Mouse (Mus musculus): ENCODE measurements at regions not wholly inside any gene's neighbourhood (a gene's known extent, or its start where the extent isn't known, plus 50 kb on each side); places are given as distances from the start of the nearest gene placed in this dataset.

DNA sequence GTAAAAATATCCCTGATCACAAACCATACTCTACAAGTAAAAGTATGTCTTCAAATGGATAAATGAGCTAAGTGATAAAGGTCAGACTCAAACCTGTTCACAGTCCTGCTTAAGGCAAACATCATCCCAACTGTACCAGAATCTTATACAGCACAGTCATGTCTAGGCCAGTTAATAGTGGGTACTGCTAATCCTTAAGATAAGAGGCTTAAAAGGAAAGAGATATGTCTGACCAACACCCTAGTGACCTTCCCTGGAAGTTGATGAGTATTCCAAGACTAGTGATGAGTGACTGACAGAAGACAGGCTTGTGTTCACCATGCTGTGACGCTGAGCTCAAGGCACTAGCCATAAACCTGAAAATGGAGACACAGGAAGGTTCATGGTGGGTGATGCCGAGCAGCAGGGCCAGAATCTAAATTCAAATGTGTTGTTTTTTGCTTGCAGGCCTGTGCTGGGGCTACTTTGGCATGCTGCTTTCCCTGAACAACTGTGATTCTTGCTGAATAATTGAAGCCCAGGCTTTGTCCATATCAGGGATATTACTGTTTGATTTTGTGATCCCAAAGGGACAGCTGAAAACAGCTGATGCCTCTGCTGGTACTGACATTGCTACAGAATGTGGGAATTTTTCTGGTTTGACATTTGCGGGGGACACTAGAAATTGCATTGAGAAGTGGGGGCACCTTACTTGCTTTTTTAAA is 699.9 kb downstream of the 1700064H15Rik start:
- no peak overlapping the region for H3K4me3 ChIP-seq
- no peaks in the 10 kb centered on the region for H3K36me3 ChIP-seq (ENCODE audit: poor library complexity, severe bottlenecking)
- H3K9ac ChIP-seq: no peak overlapping the region
- ATAC-seq: no peak
- H3K4me2 ChIP-seq: no peak overlapping the region
- no peaks in the 10 kb centered on the region for H3K4me1 ChIP-seq
- no peaks in the 10 kb centered on the region for H3K9me3 ChIP-seq (replicated peaks)
- WGBS: 86% methylated on average over 3 of the region's 3 CpGs
- no peak overlapping the region for H3K27ac ChIP-seq
- H3K27me3 ChIP-seq: no peaks in the 10 kb centered on the region

DNA sequence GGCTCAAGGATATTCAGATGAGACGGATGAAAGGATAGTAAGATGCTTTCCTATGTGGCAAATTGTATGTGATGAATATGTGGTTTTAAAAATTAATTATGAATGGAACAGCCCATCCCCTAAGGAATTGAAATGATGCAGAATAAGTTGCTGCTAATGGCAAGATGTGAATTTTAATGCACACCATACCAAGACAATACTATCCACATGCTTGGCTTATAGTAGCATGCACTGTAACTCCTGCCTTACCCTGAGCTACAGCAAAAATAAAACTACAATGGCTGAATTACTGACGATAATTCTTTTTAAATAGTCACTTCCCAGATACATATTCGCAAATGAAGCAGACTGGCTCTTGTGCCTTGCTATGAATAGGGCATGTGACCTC is 699.4 kb downstream of the 1700064H15Rik start:
- Histone ChIP-seq H3K9me3 (replicated peaks) (no peaks in the 10 kb centered on the region), H3K36me3 (ENCODE audit: poor library complexity, severe bottlenecking) (no peaks in the 10 kb centered on the region), H3K27ac (no peak overlapping the region), H3K4me2 (no peak overlapping the region), H3K9ac (no peak overlapping the region), H3K4me3 (no peak overlapping the region), H3K27me3 (no peaks in the 10 kb centered on the region), H3K4me1 (no peaks in the 10 kb centered on the region)
- no peak for ATAC-seq
- WGBS: 83% methylated on average over 3 of the region's 3 CpGs

DNA sequence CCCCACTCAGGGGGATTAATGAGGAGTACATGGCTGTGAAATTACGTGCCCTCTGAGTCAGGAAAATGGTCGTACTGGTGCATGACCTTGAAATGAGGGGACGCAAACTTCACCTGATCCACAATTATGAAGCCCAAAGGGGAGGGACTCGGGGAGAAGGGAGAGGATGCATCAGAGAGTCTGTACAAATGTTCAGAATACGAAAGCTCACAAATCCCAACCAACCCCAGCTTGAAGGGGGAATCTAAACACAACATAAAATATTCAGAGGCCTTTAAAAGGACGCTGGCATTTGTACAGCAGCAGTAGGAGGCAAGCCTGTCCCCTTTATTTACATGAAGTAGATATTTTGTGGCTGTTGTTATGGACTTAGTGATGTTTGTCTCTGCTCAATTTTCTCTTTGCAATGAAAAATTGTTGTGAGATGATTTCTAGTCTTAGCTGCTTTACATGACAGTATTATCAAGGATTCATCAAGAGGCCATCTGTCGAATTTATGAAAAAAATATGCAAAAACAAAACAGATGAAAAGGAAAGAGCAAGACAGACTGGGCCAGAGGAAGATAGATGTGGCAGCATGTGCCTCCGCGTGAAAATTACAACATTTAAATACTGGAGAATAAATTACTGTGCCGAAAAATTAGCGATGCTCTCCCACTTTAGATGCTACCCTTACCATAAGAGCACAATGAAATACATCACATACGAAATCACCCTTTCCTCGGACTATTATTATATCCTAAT is 695.3 kb downstream of the 1700064H15Rik start:
- ATAC-seq: peak; percentile 46; the same call in 1 of the 2 replicates
- H3K4me1 ChIP-seq: no peaks in the 10 kb centered on the region
- no peak overlapping the region for H3K4me3 ChIP-seq
- 60% methylated on average over 13 of the region's 13 CpGs for WGBS
- no peak overlapping the region for H3K9ac ChIP-seq
- H3K27me3 ChIP-seq: no peaks in the 10 kb centered on the region
- H3K9me3 ChIP-seq (replicated peaks): no peaks in the 10 kb centered on the region
- H3K36me3 ChIP-seq (ENCODE audit: poor library complexity, severe bottlenecking): no peaks in the 10 kb centered on the region
- H3K27ac ChIP-seq: peak overlapping the region; percentile 40; the same call in 1 of the 2 replicates
- H3K4me2 ChIP-seq: no peak overlapping the region

DNA sequence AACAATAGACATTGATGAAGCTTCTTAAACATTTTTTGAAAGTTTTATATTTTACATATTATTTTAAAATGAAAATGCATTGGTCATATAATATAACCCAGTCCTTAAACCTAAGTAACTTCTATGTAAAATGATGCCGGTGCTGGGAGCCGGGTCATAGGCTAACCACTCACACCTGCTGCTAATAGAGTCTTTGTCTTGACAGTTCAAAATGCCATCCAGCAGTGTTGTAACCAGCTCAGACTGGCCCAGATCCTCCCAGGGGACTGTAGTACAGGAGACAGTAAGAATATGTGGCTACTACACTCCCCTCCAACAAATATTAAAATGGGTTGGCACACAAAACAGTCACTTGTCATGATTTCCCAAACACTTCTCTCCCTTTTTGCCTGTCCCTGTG is 693.6 kb downstream of the 1700064H15Rik start:
- Histone ChIP-seq H3K27ac (no peak overlapping the region), H3K27me3 (no peaks in the 10 kb centered on the region), H3K4me3 (no peak overlapping the region), H3K9me3 (replicated peaks) (no peaks in the 10 kb centered on the region), H3K9ac (no peak overlapping the region), H3K4me1 (no peaks in the 10 kb centered on the region), H3K36me3 (ENCODE audit: poor library complexity, severe bottlenecking) (no peaks in the 10 kb centered on the region), H3K4me2 (no peak overlapping the region)
- 89% methylated on average over 2 of the region's 2 CpGs for WGBS
- no peak for ATAC-seq

DNA sequence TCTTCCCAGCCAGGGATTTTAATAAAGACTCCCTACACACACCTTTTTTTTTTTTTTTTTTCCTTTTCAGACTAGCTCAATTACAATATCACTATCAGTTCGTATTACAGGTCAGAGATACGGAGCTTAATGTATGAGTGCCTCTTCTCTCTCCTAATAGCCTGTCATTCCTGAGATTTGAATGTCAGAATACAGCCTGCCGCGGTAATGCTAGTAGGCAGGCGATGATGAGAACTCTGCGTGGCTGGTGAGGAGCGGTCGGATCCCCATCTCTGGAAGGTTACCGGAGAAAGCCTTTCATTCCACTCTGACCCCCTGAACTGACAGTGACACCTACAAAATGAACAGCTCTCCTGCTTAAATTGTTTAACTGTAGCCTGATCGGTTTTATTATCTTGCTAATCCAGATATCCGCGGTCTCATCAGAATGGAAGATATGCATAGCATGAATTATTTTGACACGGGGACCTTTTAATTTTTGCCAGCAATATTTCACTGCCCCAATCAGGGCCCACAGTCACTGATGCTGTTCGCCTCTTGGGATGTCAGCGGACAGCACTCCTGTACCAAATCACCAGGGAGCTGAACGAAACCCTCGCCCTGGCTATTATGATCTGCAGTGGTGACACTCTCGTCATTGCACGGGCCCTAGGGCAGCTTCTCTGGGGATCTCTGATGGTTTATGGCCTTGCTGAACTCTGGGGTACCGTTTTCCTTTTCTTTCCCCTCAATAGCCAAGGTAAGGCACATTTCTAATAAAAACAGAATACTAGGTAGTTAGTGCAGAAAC is 690.9 kb downstream of the 1700064H15Rik start:
- WGBS: 83% methylated on average over 20 of the region's 20 CpGs

DNA sequence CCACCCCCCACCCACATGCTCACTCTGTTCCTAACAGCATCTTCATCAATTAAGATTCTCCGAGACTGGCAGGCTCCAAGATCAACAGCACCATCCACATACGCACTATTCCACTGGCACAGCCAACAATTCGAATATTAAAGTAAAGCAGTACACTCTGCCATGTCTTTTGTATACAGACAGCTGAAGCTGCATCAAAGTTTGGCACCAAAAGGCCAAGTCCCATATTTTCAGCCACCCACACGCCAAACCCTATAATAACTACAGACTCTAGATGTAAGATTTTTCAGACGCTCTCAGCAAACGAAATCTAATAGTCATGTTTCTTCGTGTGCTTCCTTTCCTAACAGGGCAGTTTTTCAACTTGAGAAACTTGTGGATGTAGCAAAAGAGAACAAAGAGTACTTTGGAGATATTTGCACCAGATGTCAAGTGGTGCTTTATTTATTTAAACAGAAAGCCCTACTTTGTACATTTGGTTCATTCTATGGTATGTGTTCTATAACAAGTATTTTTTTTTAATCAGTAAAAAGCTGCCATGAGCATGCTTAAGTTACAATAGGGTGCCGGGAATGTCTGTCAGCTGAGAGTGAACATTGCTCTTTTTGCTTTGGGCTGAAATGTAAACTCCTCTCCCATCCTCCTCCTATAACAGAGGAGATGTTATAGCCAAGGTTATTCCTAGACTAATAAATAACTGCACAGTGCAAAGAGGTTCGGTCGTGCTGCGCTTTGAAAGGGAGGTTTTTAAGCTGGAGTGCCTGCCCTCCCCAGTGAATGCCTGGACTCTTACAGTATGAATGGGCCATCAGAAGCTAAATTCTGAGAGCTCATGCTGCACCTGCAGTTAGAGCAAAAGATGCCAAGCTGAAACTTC is 686.9 kb downstream of the 1700064H15Rik start:
- Histone ChIP-seq H3K4me1 (peaks cover 4% of the 10 kb centered on the region; the same call in 1 of the 2 replicates), H3K9ac (no peak overlapping the region), H3K9me3 (replicated peaks) (no peaks in the 10 kb centered on the region), H3K27me3 (no peaks in the 10 kb centered on the region), H3K4me3 (no peak overlapping the region), H3K27ac (no peak overlapping the region), H3K4me2 (no peak overlapping the region), H3K36me3 (ENCODE audit: poor library complexity, severe bottlenecking) (no peaks in the 10 kb centered on the region)
- ATAC-seq: peak; percentile 87; the same call in 1 of the 2 replicates
- whole genome bisulfite sequencing: 77% methylated on average over 11 of the region's 11 CpGs

More for the DNA sequence above, 690.9 kb downstream of the 1700064H15Rik start:
- H3K9ac ChIP-seq: no peak overlapping the region
- no peak overlapping the region for H3K4me2 ChIP-seq
- no peak overlapping the region for H3K4me3 ChIP-seq
- H3K27ac ChIP-seq: no peak overlapping the region
- no peak; the same call in 1 of the 2 replicates for ATAC-seq
- H3K36me3 ChIP-seq (ENCODE audit: poor library complexity, severe bottlenecking): no peaks in the 10 kb centered on the region
- H3K9me3 ChIP-seq (replicated peaks): no peaks in the 10 kb centered on the region
- H3K4me1 ChIP-seq: peaks cover 4% of the 10 kb centered on the region; the same call in 1 of the 2 replicates
- H3K27me3 ChIP-seq: no peaks in the 10 kb centered on the region

DNA sequence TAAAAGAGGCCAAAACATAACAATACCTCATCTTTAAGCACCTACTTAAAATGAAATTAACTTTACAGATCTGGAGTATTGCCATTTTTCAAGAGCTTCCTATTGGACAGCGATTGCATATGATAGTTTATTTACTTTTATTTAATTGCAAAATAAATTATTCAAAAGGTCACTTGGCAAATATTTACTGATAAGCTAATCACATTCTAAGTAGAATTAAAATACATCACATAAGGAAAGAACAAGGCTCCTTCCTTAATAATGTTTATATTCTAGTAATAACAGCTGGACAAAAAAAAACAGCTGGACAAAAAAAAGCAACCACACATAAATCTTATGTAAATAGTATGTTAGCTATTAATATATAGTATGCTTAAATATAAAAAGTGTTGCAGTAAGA is 668.1 kb downstream of the 1700064H15Rik start:
- Histone ChIP-seq H3K9ac (no peak overlapping the region), H3K27me3 (no peaks in the 10 kb centered on the region)
- WGBS: 93% methylated on average over 1 of the region's 1 CpGs

DNA sequence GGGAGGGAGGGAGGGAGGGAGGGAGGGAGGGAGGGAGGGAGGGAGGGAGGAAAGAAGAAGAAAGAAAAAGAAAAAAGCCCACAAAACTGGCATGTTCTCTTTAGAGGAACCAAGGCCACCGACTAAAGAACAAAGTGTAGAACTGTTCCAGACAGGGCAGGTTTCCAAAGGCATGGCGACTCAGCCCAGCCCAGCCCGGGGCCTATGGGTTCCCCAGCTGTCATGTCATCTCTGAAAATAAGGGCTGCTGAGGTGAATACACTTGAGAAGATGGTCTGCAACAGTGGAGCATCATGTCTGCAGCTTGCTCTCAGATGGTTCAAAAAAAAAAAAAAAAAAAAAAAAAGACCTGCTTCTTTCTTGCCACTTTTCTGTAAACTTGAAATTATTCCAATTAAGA is 639.8 kb downstream of the 1700064H15Rik start:
- Histone ChIP-seq H3K4me3 (no peak overlapping the region), H3K27me3 (no peaks in the 10 kb centered on the region), H3K36me3 (ENCODE audit: poor library complexity, severe bottlenecking) (no peaks in the 10 kb centered on the region), H3K4me1 (0 out of 2 replicates have a peak, but pooled peaks cover 10% of the 10 kb centered on the region), H3K9me3 (replicated peaks) (no peaks in the 10 kb centered on the region), H3K4me2 (no peak overlapping the region), H3K9ac (no peak overlapping the region), H3K27ac (no peak overlapping the region)
- no peak for ATAC-seq
- WGBS: 78% methylated on average over 3 of the region's 3 CpGs

More for the DNA sequence above, 668.1 kb downstream of the 1700064H15Rik start:
- H3K4me3 ChIP-seq: no peak overlapping the region
- no peak for ATAC-seq
- H3K9me3 ChIP-seq (replicated peaks): no peaks in the 10 kb centered on the region
- no peaks in the 10 kb centered on the region for H3K36me3 ChIP-seq (ENCODE audit: poor library complexity, severe bottlenecking)
- H3K4me1 ChIP-seq: no peaks in the 10 kb centered on the region
- H3K4me2 ChIP-seq: no peak overlapping the region
- H3K27ac ChIP-seq: no peak overlapping the region

DNA sequence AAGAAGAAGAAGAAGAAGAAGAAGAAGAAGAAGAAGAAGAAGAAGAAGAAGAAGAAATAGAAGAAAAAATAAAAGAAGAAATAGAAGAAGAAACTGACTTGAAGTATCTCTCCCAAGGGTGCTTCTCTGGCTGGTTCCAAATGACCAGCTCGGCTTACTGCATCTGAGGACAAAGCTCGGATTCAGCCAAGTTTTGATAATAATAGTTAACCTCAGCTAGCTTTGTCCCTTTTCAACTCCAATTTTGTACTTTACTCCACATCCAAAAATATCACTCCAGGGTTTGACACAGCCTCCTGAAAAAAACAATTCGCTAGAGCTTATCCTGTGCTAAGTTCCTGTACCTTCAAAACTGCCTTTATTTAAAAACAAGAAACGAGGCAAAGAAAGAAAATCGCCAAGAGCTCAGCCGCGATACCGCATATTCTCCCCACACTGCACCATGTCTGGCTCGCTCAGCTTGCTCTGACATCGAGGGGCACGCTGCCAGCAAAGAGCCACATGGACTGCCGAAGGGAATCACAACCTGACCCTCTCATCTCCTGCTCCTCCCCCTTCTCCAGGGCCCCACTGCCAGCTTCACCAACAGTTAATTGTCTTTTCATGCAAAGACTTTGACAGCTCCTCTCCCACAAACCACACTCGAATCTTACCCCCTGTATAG is 638.8 kb downstream of the 1700064H15Rik start:
- Histone ChIP-seq H3K4me3 (no peak overlapping the region), H3K4me2 (0 out of 2 replicates have a peak overlapping the region, but pooled peaks have one; percentile 6), H3K4me1 (0 out of 2 replicates have a peak, but pooled peaks cover 10% of the 10 kb centered on the region), H3K9me3 (replicated peaks) (no peaks in the 10 kb centered on the region), H3K27ac (peak overlapping the region; percentile 12; the same call in 1 of the 2 replicates), H3K27me3 (no peaks in the 10 kb centered on the region), H3K9ac (no peak overlapping the region), H3K36me3 (ENCODE audit: poor library complexity, severe bottlenecking) (no peaks in the 10 kb centered on the region)
- peak; percentile 89 for ATAC-seq
- 53% methylated on average over 13 of the region's 13 CpGs for WGBS

DNA sequence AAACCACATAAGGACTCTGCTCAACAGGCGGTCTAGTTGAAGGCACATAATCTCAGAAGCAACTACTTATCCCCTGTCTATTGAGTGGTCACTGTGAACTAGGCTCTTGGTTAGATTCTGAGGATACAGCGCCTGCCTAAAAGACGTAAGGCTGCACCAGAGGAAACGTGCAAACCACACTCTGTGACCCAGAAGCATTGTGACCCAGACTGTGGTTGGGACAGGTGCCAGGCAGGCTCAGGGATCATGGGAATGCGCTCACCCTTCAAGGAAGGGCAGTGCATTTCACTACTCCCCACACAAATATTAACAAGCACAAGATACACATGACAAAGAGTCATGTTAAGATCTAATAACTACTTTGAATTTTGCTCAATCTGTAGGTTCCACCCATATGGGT is 628.3 kb downstream of the 1700064H15Rik start:
- H3K27me3 ChIP-seq: no peaks in the 10 kb centered on the region
- no peaks in the 10 kb centered on the region for H3K9me3 ChIP-seq (replicated peaks)
- WGBS: 82% methylated on average over 5 of the region's 5 CpGs
- no peak for ATAC-seq
- no peaks in the 10 kb centered on the region for H3K4me1 ChIP-seq
- H3K36me3 ChIP-seq (ENCODE audit: poor library complexity, severe bottlenecking): no peaks in the 10 kb centered on the region
- H3K4me3 ChIP-seq: no peak overlapping the region
- H3K27ac ChIP-seq: no peak overlapping the region
- H3K4me2 ChIP-seq: no peak overlapping the region
- no peak overlapping the region for H3K9ac ChIP-seq

DNA sequence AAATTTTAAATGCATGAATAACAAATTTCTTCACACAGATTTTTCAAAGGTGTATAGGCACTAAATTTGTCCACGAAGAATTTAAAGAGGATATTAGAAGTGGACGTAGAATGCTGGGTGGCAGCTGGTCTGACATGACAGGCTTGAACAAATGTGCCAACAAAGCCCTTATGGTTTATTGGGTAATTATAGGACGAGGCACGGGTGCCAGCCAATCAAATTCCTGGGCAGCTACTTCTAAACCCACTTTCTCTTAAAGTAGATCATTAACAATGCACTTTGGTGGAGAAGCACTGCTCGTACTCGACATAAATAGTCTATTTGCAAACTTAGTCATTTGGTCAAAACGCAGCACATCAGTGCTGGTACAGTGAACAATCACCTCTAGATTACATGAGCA is 626.4 kb downstream of the 1700064H15Rik start:
- Histone ChIP-seq H3K9me3 (replicated peaks) (no peaks in the 10 kb centered on the region), H3K4me1 (no peaks in the 10 kb centered on the region), H3K4me3 (no peak overlapping the region), H3K36me3 (ENCODE audit: poor library complexity, severe bottlenecking) (no peaks in the 10 kb centered on the region), H3K27me3 (no peaks in the 10 kb centered on the region), H3K4me2 (no peak overlapping the region), H3K9ac (no peak overlapping the region), H3K27ac (no peak overlapping the region)
- ATAC-seq: peak; percentile 61; the same call in 1 of the 2 replicates
- 50% methylated on average over 7 of the region's 7 CpGs for WGBS
